Mouse (Mus musculus) myocyte (in vitro differentiated cells): ENCODE results near the gene Slc37a1. TPM values are rescaled to one million over a fixed set of nuclear protein-coding genes. Genes with fewer than 3 reads are reported as not detected.

ENCODE experiments used
- H3K27me3 ChIP-seq: one replicate; pipeline ENCODE4 v1.6.1; 2011; ENCODE audit not compliant: control insufficient read depth, insufficient read depth, insufficient read length
- H3K36me3 ChIP-seq: one replicate; pipeline ENCODE4 v1.6.1; 2011; ENCODE audit not compliant: control insufficient read depth, insufficient read depth
- H3K4me2 ChIP-seq: one replicate; pipeline ENCODE4 v1.6.1; 2011; ENCODE audit warnings: low read depth, control low read depth
- H3K4me3 ChIP-seq: one replicate; pipeline ENCODE4 v1.5.1; 2011; ENCODE audit warnings: mild to moderate bottlenecking, control low read depth, moderate library complexity
- H3K79me2 ChIP-seq: one replicate; pipeline ENCODE4 v1.6.1; 2011; ENCODE audit not compliant: control insufficient read depth, insufficient read depth
- H3ac ChIP-seq: one replicate; pipeline ENCODE4 v1.6.1; 2011; ENCODE audit not compliant: control insufficient read depth, insufficient read length
- CEBPB ChIP-seq: IDR thresholded peaks from 2 replicates; pipeline ENCODE4 v1.6.1; 2011; ENCODE audit warnings: mild to moderate bottlenecking, moderate library complexity; ENCODE audit not compliant: poor library complexity, insufficient read depth, severe bottlenecking
- E2F4 ChIP-seq: IDR thresholded peaks from one replicate; pipeline ENCODE4 v1.6.1; 2011; ENCODE audit warnings: mild to moderate bottlenecking, control low read depth, moderate library complexity; ENCODE audit not compliant: insufficient read depth
- MAX ChIP-seq: IDR thresholded peaks from one replicate; pipeline ENCODE4 v1.6.1; 2011; ENCODE audit warnings: low read depth, mild to moderate bottlenecking, control low read depth
- MYOD1 ChIP-seq, 3 experiments: IDR thresholded peaks; one replicate each; pipeline ENCODE4 v1.6.1; 2011; ENCODE audit warnings: control low read depth in 2 of 3, low read depth in 2 of 3, mild to moderate bottlenecking in 2 of 3, moderate library complexity in 1 of 3; ENCODE audit not compliant: insufficient read length in 2 of 3, control insufficient read depth in 1 of 3
- MYOG ChIP-seq, 3 experiments: IDR thresholded peaks; one replicate each; pipeline ENCODE4 v1.6.1; 2011; ENCODE audit warnings: control low read depth in 2 of 3, low read depth in 2 of 3, mild to moderate bottlenecking in 2 of 3; ENCODE audit not compliant: insufficient read length in 2 of 3, control insufficient read depth in 1 of 3, insufficient read depth in 1 of 3
- POLR2A ChIP-seq: IDR thresholded peaks from one replicate; pipeline ENCODE4 v1.6.1; 2011; ENCODE audit warnings: low read depth, mild to moderate bottlenecking, control low read depth, moderate library complexity; ENCODE audit not compliant: insufficient read length
- POLR2AphosphoS2 ChIP-seq: IDR thresholded peaks from one replicate; pipeline ENCODE4 v1.6.1; 2011; ENCODE audit warnings: low read depth, control low read depth; ENCODE audit not compliant: insufficient read length
- REST ChIP-seq: IDR thresholded peaks from one replicate; pipeline ENCODE4 v1.6.1; 2011; ENCODE audit warnings: mild to moderate bottlenecking, control low read depth, moderate library complexity; ENCODE audit not compliant: insufficient read depth, insufficient read length
- SRF ChIP-seq: IDR thresholded peaks from one replicate; pipeline ENCODE4 v1.6.1; 2011; ENCODE audit warnings: low read depth; ENCODE audit not compliant: control insufficient read depth, insufficient read length
- TCF12 ChIP-seq: IDR thresholded peaks from one replicate; pipeline ENCODE4 v1.6.1; 2011; ENCODE audit warnings: mild to moderate bottlenecking, control low read depth; ENCODE audit not compliant: poor library complexity, insufficient read depth, severe bottlenecking
- TCF3 ChIP-seq: IDR thresholded peaks from one replicate; pipeline ENCODE4 v1.6.1; 2011; ENCODE audit warnings: low read depth, control low read depth; ENCODE audit not compliant: insufficient read length
- USF1 ChIP-seq: IDR thresholded peaks from one replicate; pipeline ENCODE4 v1.6.1; 2011; ENCODE audit warnings: low read depth, mild to moderate bottlenecking, control low read depth, moderate library complexity
- polyA plus RNA-seq: library from polyadenylated mRNA; unstranded; fragments of >200 nt; fragmentation: generic; extraction: Trizol; gene quantifications from one replicate; pipeline ENCODE4 v1.2.1, GENCODE M21; 2012; ENCODE audit warnings: missing spikeins

Gene Slc37a1
- polyA plus RNA-seq, 1 experiment: 0.12 TPM

DNA sequence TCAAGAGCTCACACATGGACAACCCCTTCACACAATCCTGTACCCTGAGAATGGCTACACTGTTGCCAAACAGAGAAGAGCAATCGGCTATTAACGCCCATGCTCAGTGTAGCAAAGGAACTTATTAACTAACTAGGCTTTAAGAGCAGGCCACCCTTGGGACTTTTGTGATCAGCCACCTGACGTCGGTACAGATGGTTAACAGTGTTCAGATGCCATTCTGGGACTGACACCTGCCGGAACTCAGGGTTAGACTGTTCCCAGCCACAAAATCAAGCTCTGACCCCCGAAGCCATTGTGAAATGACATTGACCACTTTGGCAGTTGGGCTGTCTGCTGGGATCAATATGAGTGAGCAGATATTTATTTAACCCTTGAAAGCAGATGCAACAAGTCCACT, 25.2 kb upstream of the Slc37a1 start:
- H3K4me3 ChIP-seq: no peak overlapping the region
- H3K79me2 ChIP-seq: no peaks in the 10 kb centered on the region
- H3K27me3 ChIP-seq: peaks cover 18% of the 10 kb centered on the region
- no peak overlapping the region for H3ac ChIP-seq
- TF ChIP-seq POLR2A: no peak
- TF ChIP-seq CEBPB: no peak
- no peak for TF ChIP-seq MYOD1 (IDR thresholded peaks at IDR 0.05; ENCODE audit: control insufficient read depth in 1 of 3, insufficient read length in 2 of 3, low read depth in 2 of 3)
- no peak for TF ChIP-seq MYOG (IDR thresholded peaks at IDR 0.05; ENCODE audit: control insufficient read depth in 1 of 3, insufficient read depth in 1 of 3, insufficient read length in 2 of 3, low read depth in 2 of 3)
- TF ChIP-seq POLR2AphosphoS2: no peak
- no peak for TF ChIP-seq REST
- no peak for TF ChIP-seq MAX
- TF ChIP-seq TCF3: no peak
- no peak for TF ChIP-seq E2F4
- no peak for TF ChIP-seq TCF12
- no peak for TF ChIP-seq SRF
- TF ChIP-seq USF1: no peak
- no peak overlapping the region for H3K4me2 ChIP-seq
- H3K36me3 ChIP-seq: no peaks in the 10 kb centered on the region

DNA sequence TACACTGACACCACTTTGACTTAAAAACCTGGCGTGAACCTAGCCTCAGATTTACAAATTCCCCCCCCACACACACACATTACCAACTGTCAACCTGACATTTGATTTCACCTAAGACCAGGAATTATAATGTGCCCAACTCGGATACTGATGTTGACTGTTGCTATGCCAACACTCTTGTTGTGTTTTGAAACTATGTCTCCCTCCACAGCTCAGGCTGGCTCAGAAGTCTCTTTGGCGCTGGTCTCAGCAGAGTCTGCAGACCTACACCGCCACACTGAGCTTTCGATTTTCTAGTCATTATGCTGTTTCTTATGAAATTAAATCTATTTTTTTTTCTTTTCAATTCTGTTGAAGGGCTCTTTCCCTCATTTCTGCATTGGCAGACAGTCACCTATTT, 23.9 kb upstream of the Slc37a1 start:
- Histone ChIP-seq H3K4me2 (no peak overlapping the region), H3ac (no peak overlapping the region), H3K4me3 (no peak overlapping the region), H3K36me3 (no peaks in the 10 kb centered on the region), H3K27me3 (peaks cover 18% of the 10 kb centered on the region), H3K79me2 (no peaks in the 10 kb centered on the region)
- no peak for TF ChIP-seq CEBPB
- no peak for TF ChIP-seq E2F4
- TF ChIP-seq SRF: no peak
- no peak for TF ChIP-seq POLR2A
- TF ChIP-seq MAX: no peak
- no peak for TF ChIP-seq USF1
- TF ChIP-seq REST: no peak
- no peak for TF ChIP-seq TCF12
- TF ChIP-seq MYOG (IDR thresholded peaks at IDR 0.05; ENCODE audit: control insufficient read depth in 1 of 3, insufficient read depth in 1 of 3, insufficient read length in 2 of 3, low read depth in 2 of 3): no peak
- TF ChIP-seq TCF3: no peak
- no peak for TF ChIP-seq MYOD1 (IDR thresholded peaks at IDR 0.05; ENCODE audit: control insufficient read depth in 1 of 3, insufficient read length in 2 of 3, low read depth in 2 of 3)
- TF ChIP-seq POLR2AphosphoS2: no peak

DNA sequence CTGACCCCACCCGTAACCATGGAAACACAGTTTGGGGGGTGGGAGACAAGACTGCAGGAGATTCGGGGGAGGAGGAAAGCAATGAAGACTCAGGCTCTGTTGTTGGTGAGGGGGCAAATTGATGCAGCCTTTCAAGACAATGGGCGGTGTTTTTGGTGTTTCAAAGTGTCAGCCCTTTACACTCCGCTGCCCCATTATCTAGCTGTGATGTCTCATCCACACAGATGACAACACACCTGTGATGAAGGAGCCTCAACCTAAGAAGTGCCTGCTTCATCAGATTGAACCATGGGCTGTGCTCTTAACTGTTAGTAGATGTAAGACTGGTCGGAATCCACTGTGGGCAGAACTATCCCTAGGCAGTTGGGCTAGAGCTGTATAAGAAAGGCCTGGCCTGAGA, 22.8 kb upstream of the Slc37a1 start:
- Histone ChIP-seq H3K4me2 (no peak overlapping the region), H3K79me2 (no peaks in the 10 kb centered on the region), H3K4me3 (no peak overlapping the region), H3K36me3 (no peaks in the 10 kb centered on the region), H3K27me3 (peaks cover 18% of the 10 kb centered on the region), H3ac (no peak overlapping the region)
- TF ChIP-seq SRF: no peak

DNA sequence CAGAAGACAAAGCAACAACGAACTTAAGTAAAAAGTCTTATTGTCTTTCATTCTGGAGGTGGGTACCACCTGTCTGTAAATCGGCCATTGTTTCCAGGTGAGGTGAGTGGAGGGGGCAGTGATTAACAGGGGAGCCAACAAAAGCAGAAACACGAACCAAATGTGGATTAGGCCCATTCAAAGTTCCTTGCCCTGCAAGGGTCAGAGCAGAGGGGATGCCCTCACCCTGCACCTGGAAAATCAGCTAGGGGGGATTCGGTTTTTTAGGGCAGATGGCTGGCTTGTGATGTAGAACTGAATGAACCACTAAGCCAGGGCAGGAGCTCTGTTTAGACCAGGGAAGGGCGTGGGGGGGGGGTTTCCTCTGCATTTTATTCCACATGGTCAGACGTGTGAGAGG, 22.2 kb upstream of the Slc37a1 start:
- no peak overlapping the region for H3K4me3 ChIP-seq
- TF ChIP-seq TCF3 (no peak), MYOD1 (IDR thresholded peaks at IDR 0.05; ENCODE audit: control insufficient read depth in 1 of 3, insufficient read length in 2 of 3, low read depth in 2 of 3) (no peak), MYOG (IDR thresholded peaks at IDR 0.05; ENCODE audit: control insufficient read depth in 1 of 3, insufficient read depth in 1 of 3, insufficient read length in 2 of 3, low read depth in 2 of 3) (no peak), SRF (no peak), USF1 (no peak), CEBPB (no peak), TCF12 (no peak), POLR2AphosphoS2 (no peak), E2F4 (no peak), MAX (no peak), POLR2A (no peak), REST (no peak)
- H3K4me2 ChIP-seq: no peak overlapping the region
- no peaks in the 10 kb centered on the region for H3K36me3 ChIP-seq
- peaks cover 18% of the 10 kb centered on the region for H3K27me3 ChIP-seq
- H3K79me2 ChIP-seq: no peaks in the 10 kb centered on the region
- H3ac ChIP-seq: no peak overlapping the region

DNA sequence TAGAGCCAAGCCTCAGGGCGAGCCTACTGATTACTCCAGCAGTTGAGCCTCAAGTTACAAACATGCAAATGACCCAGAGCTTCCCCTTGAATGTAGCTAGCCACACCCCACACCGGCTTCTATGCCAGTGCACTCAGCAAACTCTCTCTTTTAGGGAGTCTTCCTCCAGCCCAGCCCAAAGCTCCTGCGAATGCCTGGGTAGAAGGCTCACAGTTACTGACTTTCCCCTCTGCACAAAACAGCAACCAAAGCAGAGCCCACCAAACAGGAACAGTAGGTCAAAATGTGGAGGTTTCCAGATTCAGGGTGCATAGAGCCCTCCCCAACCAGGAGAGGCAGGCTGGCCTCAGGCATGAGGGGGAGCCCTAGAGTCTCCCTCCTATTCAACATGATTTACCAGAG, 21.4 kb upstream of the Slc37a1 start:
- Histone ChIP-seq H3K4me3 (no peak overlapping the region), H3K79me2 (no peaks in the 10 kb centered on the region), H3K4me2 (no peak overlapping the region), H3K27me3 (peaks cover 18% of the 10 kb centered on the region), H3ac (no peak overlapping the region), H3K36me3 (no peaks in the 10 kb centered on the region)
- no peak for TF ChIP-seq E2F4
- no peak for TF ChIP-seq REST
- no peak for TF ChIP-seq POLR2AphosphoS2
- TF ChIP-seq MYOG (IDR thresholded peaks at IDR 0.05; ENCODE audit: control insufficient read depth in 1 of 3, insufficient read depth in 1 of 3, insufficient read length in 2 of 3, low read depth in 2 of 3): no peak
- no peak for TF ChIP-seq TCF3
- TF ChIP-seq MYOD1 (IDR thresholded peaks at IDR 0.05; ENCODE audit: control insufficient read depth in 1 of 3, insufficient read length in 2 of 3, low read depth in 2 of 3): no peak
- TF ChIP-seq USF1: no peak
- TF ChIP-seq SRF: no peak
- no peak for TF ChIP-seq POLR2A
- TF ChIP-seq MAX: no peak
- TF ChIP-seq TCF12: no peak
- no peak for TF ChIP-seq CEBPB
